Mouse (Mus musculus) heart, adult 9 months (tissue): ENCODE measurements at regions not wholly inside any gene's neighbourhood (a gene's known extent, or its start where the extent isn't known, plus 50 kb on each side); places are given as distances from the start of the nearest gene placed in this dataset.
A peak's percentile ranks its signal among the peaks of the same experiment; 100 is the strongest.

ENCODE experiments used
- DNase-seq, 2 experiments: peaks; one replicate each; pipeline ENCODE4 v3.0.0; 2022; ENCODE audit warnings: low spot score in 2 of 2

- DNase-seq, result no peak
Observed at GRCm38 (mm10) chr1:147239108-147239507, 744.5 kb downstream of the Brinp3 start.

GRCm38 (mm10) chr1:147273324-147273723 lies 778.8 kb downstream of the Brinp3 start:
- no peak for DNase-seq

- no peak for DNase-seq
Observed at GRCm38 (mm10) chr1:147291119-147291518, 796.6 kb downstream of the Brinp3 start.

DNA sequence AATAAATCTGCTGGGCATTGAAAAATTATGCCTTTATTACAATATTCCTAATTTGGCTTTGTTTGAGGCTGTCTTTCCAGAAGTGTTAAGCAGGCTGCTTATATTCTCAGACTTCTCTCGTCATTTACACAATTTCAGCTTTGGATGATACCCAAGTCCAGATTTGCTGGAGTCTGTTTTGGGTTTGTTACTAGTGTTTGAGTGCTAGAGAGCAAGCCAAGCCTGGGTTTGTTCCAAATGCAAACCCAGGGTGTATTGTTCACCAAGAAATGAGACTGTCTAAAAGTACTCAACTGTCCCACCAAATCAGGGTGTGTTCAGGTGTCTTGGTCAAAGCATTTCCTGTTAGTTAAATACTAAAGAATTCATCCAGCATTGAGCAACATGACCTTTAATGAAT lies 814.7 kb downstream of the Brinp3 start:
- no peak for DNase-seq

- peak; percentile 4 to 37 for DNase-seq
Observed at GRCm38 (mm10) chr1:147343276-147343953, 848.9 kb downstream of the Brinp3 start.

DNA sequence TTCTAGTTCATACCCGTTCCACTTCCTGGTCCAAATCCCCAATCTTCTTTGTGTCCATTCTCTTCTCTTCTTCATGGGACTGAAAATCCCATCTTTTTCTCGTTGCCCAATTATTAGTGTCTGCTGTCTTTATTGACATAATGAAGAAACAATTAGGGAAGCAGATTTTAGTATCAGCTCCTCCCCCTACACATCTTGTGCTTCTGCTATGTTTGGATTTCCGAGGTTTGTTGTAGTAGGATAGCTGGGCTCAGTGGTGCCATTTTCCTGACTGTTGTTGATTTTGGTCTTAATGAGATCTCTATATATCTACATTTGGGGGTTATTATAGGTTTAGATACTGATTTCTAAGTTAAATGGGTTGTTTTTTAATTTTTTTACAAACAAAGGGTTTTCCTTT lies 849.5 kb downstream of the Brinp3 start:
- DNase-seq, result no peak
